Mouse (Mus musculus) kidney, postnatal 0 days (tissue): Measurements from ENCODE around the gene Ccdc93. TPM values are rescaled to one million over a fixed set of nuclear protein-coding genes. Genes with fewer than 3 reads are reported as not detected.

Experiments used
- ATAC-seq: fragments of 200-750 bp; cut with Nextera tagmentation; replicated peaks from 2 replicates; pipeline ENCODE4 v1.8.0; 2017; ENCODE audit warnings: low read depth, moderate number of reproducible peaks, moderate TSS enrichment, moderate library complexity; ENCODE audit not compliant: low FRiP score
- DNase-seq: peaks from one replicate; pipeline ENCODE4 v3.0.0-alpha.2; 2016; ENCODE audit warnings: low spot score
- H3K27ac ChIP-seq: fragments of 300-500 bp; sonication (generic); 2 replicates; pipeline ENCODE4 v1.5.1; 2014; ENCODE audit warnings: mild to moderate bottlenecking
- H3K27me3 ChIP-seq: fragments of 300-500 bp; sonication (generic); 2 replicates; pipeline ENCODE4 v1.6.1; 2014; ENCODE audit warnings: low read length, mixed read lengths; ENCODE audit not compliant: insufficient read depth
- H3K36me3 ChIP-seq: fragments of 300-500 bp; sonication (generic); 2 replicates; pipeline ENCODE4 v1.6.1; 2014; ENCODE audit warnings: low read length, mixed read lengths; ENCODE audit not compliant: insufficient read depth
- H3K4me1 ChIP-seq: fragments of 300-500 bp; sonication (generic); replicated peaks from 2 replicates; pipeline ENCODE4 v1.6.1; 2014; ENCODE audit warnings: antibody characterized with exemption, low read length, mixed read lengths; ENCODE audit not compliant: insufficient read depth
- H3K4me2 ChIP-seq: fragments of 300-500 bp; sonication (generic); 2 replicates; pipeline ENCODE4 v1.6.1; 2014; ENCODE audit warnings: mild to moderate bottlenecking, low read length, moderate library complexity, mixed read lengths
- H3K4me3 ChIP-seq: fragments of 300-500 bp; sonication (generic); replicated peaks from 2 replicates; pipeline ENCODE4 v1.5.1; 2014; ENCODE audit warnings: low read depth, low read length
- H3K9ac ChIP-seq: fragments of 300-500 bp; sonication (generic); 2 replicates; pipeline ENCODE4 v1.6.1; 2014; ENCODE audit warnings: low read depth, low read length
- H3K9me3 ChIP-seq: fragments of 300-500 bp; sonication (generic); replicated peaks from 2 replicates; pipeline ENCODE4 v1.6.1; 2016; ENCODE audit warnings: low read length, inconsistent platforms, mixed read lengths
- CTCF ChIP-seq: IDR thresholded peaks from 2 replicates; pipeline ENCODE4 v1.5.1; 2016; ENCODE audit warnings: antibody characterized with exemption, low read depth, mild to moderate bottlenecking, moderate library complexity
- WGBS: fragments of 180-500 bp; shearing (Covaris S2); extraction: QIAGEN DNeasy Blood & Tissue Kit; methylation state at CpG from one replicate; pipeline ENCODE4 v1.1.7; 2014; 5-methylcytosine and 5-hydroxymethylcytosine counted together
- polyA plus RNA-seq: library from polyadenylated mRNA; unstranded; fragments of >200 nt; fragmentation: Nextera tagmentation; extraction: Ambion mirVana; gene quantifications from 2 replicates; pipeline ENCODE4 v1.2.1, GENCODE M21; 2015

Ccdc93 gene
- 6.4 and 6.6 TPM in 2 replicates for polyA plus RNA-seq

- Histone ChIP-seq H3K27ac (peak within 1 kb of the TSS; percentile 50; the same call in 1 of the 2 replicates), H3K27me3 (no peaks in the 10 kb centered on the region), H3K9me3 (no peaks in the 10 kb centered on the region), H3K4me3 (peak within 1 kb of the TSS; percentile 90), H3K9ac (peak within 1 kb of the TSS; percentile 81), H3K36me3 (no peaks in the 10 kb centered on the region; the same call in 1 of the 2 replicates), H3K4me2 (peak within 1 kb of the TSS; percentile 99), H3K4me1 (no peaks in the 10 kb centered on the region; the same call in 1 of the 2 replicates)
- DNase-seq (peak; percentile 98), ATAC-seq (peak; percentile 89)
- no peak for TF ChIP-seq CTCF
- under 1% methylated on average over 47 of the region's 47 CpGs for WGBS
Measured at GRCm38 (mm10) chr1:121430938-121431928, at the start of gene Ccdc93. TSS of gene Ccdc93 (plus strand) at chr1:121431049.

DNA sequence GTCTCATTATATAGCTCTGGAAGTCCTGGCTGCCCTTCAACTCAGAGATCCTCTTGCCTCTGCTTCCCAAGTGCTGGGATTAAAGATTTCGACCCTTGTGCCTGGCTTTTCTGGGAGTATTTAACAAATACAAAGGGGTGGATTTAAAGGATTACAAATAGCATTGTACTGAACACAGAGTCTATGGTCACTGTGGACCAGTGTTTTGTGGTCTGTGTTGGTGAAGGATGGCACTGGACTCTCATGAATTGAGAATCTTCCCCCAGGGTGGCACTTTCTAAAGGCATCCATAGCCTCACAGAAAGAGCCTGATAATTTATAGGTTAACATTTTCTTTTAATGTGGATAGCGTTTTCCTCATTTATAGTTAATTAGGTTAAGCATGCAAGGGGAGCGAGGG, 49.3 kb upstream of the Ccdc93 start:
- no peak for TF ChIP-seq CTCF
- Histone ChIP-seq H3K4me1 (no peaks in the 10 kb centered on the region), H3K27ac (no peak overlapping the region), H3K4me2 (no peak overlapping the region), H3K27me3 (no peaks in the 10 kb centered on the region), H3K36me3 (no peaks in the 10 kb centered on the region), H3K9ac (no peak overlapping the region), H3K9me3 (no peaks in the 10 kb centered on the region), H3K4me3 (no peak overlapping the region)
- 72% methylated on average over 3 of the region's 3 CpGs for WGBS
- no peak for ATAC-seq
- no peak for DNase-seq

DNA sequence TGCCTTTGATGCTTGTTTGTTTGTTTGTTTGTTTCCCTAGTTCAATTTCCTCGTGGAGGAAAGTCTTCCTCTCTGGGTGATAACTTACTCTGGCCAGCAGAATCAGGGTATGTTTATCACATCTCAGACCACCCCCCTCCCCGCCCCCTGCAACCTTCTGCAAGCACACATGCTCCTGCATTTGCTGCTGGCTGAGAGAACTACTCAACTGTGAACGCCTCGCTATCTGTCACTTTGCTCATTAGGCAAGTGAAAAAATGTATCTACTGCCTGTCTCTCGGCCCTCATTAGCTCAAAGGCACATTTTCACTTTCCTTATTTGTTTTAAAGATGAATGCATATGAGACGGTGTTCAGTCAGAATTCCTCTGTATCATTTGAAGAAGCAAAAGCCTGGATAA, 42.5 kb upstream of the Ccdc93 start:
- no peak for TF ChIP-seq CTCF
- ATAC-seq, result no peak
- Histone ChIP-seq H3K4me2 (no peak overlapping the region), H3K4me1 (no peaks in the 10 kb centered on the region), H3K27ac (no peak overlapping the region), H3K4me3 (no peak overlapping the region), H3K36me3 (no peaks in the 10 kb centered on the region), H3K9me3 (no peaks in the 10 kb centered on the region), H3K9ac (no peak overlapping the region), H3K27me3 (no peaks in the 10 kb centered on the region)
- 26% methylated on average over 6 of the region's 6 CpGs for WGBS
- DNase-seq, result no peak

DNA sequence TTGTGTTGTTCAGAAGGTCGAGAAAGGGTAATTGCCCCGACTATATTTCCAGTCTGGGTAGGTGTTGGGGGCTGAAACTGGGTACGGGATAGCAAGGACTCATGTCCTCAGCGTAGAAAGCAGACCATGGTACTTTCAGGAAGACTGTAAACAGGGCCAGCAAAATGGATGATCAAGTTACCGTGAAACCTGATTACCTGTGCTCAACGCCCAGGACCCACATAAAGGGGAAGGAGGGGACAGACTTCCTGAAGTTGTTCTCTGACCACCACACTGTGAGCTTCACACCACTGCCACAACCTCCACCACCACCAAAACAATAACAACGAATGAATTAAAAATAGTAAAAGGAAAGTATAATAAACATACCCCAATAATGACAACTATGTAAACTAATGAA, 42.1 kb upstream of the Ccdc93 start:
- Histone ChIP-seq H3K9me3 (no peaks in the 10 kb centered on the region), H3K9ac (no peak overlapping the region), H3K27ac (no peak overlapping the region), H3K27me3 (no peaks in the 10 kb centered on the region), H3K4me3 (no peak overlapping the region), H3K4me1 (no peaks in the 10 kb centered on the region), H3K36me3 (no peaks in the 10 kb centered on the region), H3K4me2 (no peak overlapping the region)
- ATAC-seq (no peak), DNase-seq (no peak)
- no peak for TF ChIP-seq CTCF
- WGBS, result 28% methylated on average over 7 of the region's 7 CpGs

DNA sequence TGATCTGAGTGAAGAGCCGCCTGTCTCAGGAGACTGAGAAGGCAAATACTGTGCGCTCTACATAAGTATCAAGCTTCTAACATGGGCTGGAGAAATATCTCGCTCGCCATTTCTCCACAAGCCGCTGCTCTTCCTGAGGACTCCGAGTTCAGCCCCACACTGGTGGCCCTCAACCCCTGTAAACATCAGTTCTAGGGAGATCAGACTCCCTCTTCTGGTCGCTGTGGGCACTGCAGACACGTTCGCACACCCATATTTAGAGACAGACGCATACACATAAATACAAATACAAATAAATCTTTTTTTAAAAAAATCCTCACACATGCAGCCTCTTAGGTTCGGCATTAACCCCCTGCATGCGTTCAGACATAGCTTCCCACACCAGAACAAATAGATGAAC, 41.3 kb upstream of the Ccdc93 start:
- Histone ChIP-seq H3K4me3 (no peak overlapping the region), H3K27me3 (no peaks in the 10 kb centered on the region), H3K9me3 (no peaks in the 10 kb centered on the region), H3K36me3 (no peaks in the 10 kb centered on the region), H3K4me2 (no peak overlapping the region), H3K9ac (no peak overlapping the region), H3K27ac (no peak overlapping the region), H3K4me1 (peaks cover 3% of the 10 kb centered on the region; the same call in 1 of the 2 replicates)
- ATAC-seq (no peak), DNase-seq (no peak)
- peak; percentile 40 for TF ChIP-seq CTCF
- 88% methylated on average over 12 of the region's 12 CpGs for WGBS

DNA sequence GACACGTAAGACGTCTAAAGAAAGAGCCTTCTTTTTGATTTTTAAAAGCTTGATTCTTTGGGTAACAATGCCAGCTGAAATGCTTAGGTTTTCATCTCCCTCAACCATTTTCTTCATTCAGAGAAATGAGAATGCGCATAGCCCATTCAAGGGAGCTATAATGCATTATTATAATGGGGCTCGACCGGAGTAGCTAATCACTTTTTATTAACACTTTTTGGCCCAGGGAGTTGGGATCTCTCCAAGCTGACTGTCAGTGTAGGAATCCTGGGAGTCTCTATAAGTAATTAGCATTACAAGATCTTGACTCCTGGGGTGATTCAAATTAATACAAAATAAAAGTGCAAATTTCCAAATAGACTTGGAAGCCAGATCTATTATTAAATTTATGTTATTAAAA, 40.8 kb upstream of the Ccdc93 start:
- 90% methylated on average over 5 of the region's 5 CpGs for WGBS
- H3K9me3 ChIP-seq, result no peaks in the 10 kb centered on the region
- no peaks in the 10 kb centered on the region for H3K27me3 ChIP-seq
- no peak overlapping the region for H3K4me3 ChIP-seq
- ATAC-seq, result no peak
- H3K9ac ChIP-seq, result no peak overlapping the region
- H3K4me2 ChIP-seq, result no peak overlapping the region
- no peak for DNase-seq
- no peaks in the 10 kb centered on the region for H3K36me3 ChIP-seq
- no peak overlapping the region for H3K27ac ChIP-seq
- no peak for TF ChIP-seq CTCF
- peaks cover 7% of the 10 kb centered on the region; the same call in 1 of the 2 replicates for H3K4me1 ChIP-seq
